Mouse (Mus musculus) frontal cortex, adult 2 months (tissue): ENCODE measurements at regions not wholly inside any gene's neighbourhood (a gene's known extent, or its start where the extent isn't known, plus 50 kb on each side); places are given as distances from the start of the nearest gene placed in this dataset.
A peak's percentile ranks its signal among the peaks of the same experiment; 100 is the strongest.

Experiments used
- DNase-seq, 2 experiments: peaks; one replicate each; pipeline ENCODE4 v3.0.0; 2022; ENCODE audit warnings: low spot score in 1 of 2; ENCODE audit errors: extremely low spot score in 1 of 2

- DNase-seq, result no peak
Measured at GRCm38 (mm10) chr14:62163120-62163796, 129.1 kb upstream of the Rnaseh2b start.

- peak in 1 of 2 experiments; percentile 60 for DNase-seq
Measured at GRCm38 (mm10) chr14:62164918-62165317, 127.5 kb upstream of the Rnaseh2b start.

GRCm38 (mm10) chr14:62166006-62166405, 126.4 kb upstream of the Rnaseh2b start:
- DNase-seq, result peak; percentile 33 to 53

GRCm38 (mm10) chr14:62166596-62166995, 125.8 kb upstream of the Rnaseh2b start:
- DNase-seq, result no peak

- DNase-seq, result no peak
Measured at GRCm38 (mm10) chr14:62167090-62167489, 125.3 kb upstream of the Rnaseh2b start.

GRCm38 (mm10) chr14:62168711-62169110, 123.7 kb upstream of the Rnaseh2b start:
- no peak for DNase-seq

GRCm38 (mm10) chr14:62170385-62170784, 122.0 kb upstream of the Rnaseh2b start:
- no peak for DNase-seq

GRCm38 (mm10) chr14:62171256-62172047, 120.9 kb upstream of the Rnaseh2b start:
- DNase-seq, result no peak

- DNase-seq, result peak; percentile 41 to 70
Measured at GRCm38 (mm10) chr14:62173835-62174530, 118.4 kb upstream of the Rnaseh2b start.

GRCm38 (mm10) chr14:62175384-62176048, 116.9 kb upstream of the Rnaseh2b start:
- DNase-seq, result no peak

GRCm38 (mm10) chr14:62177509-62177908, 114.9 kb upstream of the Rnaseh2b start:
- DNase-seq, result peak in 1 of 2 experiments; percentile 28

- no peak for DNase-seq
Measured at GRCm38 (mm10) chr14:62187360-62187759, 105.0 kb upstream of the Rnaseh2b start.

GRCm38 (mm10) chr14:62188147-62188885, 104.1 kb upstream of the Rnaseh2b start:
- peak in 1 of 2 experiments; percentile 25 for DNase-seq

GRCm38 (mm10) chr14:62191624-62192023, 100.8 kb upstream of the Rnaseh2b start:
- DNase-seq, result no peak

- DNase-seq, result no peak
Measured at GRCm38 (mm10) chr14:62192814-62193213, 99.6 kb upstream of the Rnaseh2b start.

- no peak for DNase-seq
Measured at GRCm38 (mm10) chr14:62193371-62193770, 99.0 kb upstream of the Rnaseh2b start.

- no peak for DNase-seq
Measured at GRCm38 (mm10) chr14:62196776-62197175, 95.6 kb upstream of the Rnaseh2b start.

GRCm38 (mm10) chr14:62198476-62199190, 93.8 kb upstream of the Rnaseh2b start:
- DNase-seq, result no peak

GRCm38 (mm10) chr14:62215071-62215470, 77.3 kb upstream of the Rnaseh2b start:
- DNase-seq, result no peak
